Mouse (Mus musculus) ES-E14 (cell line): Measurements from ENCODE around the gene Nav2.

ENCODE experiments used
- CHD2 ChIP-seq: IDR thresholded peaks from 2 replicates; pipeline ENCODE4 v1.6.1; 2014; ENCODE audit warnings: mild to moderate bottlenecking, low read depth, low read length, inconsistent platforms
- HCFC1 ChIP-seq: IDR thresholded peaks from 2 replicates; pipeline ENCODE4 v1.6.1; 2012; ENCODE audit warnings: low read length, inconsistent platforms, borderline replicate concordance; ENCODE audit not compliant: insufficient read depth
- MAFK ChIP-seq: IDR thresholded peaks from 2 replicates; pipeline ENCODE4 v1.6.1; 2014; ENCODE audit warnings: mild to moderate bottlenecking, low read depth, low read length, inconsistent platforms; ENCODE audit not compliant: insufficient read depth
- ZC3H11A ChIP-seq: IDR thresholded peaks from 2 replicates; pipeline ENCODE4 v1.6.1; 2012; ENCODE audit warnings: low read depth, mild to moderate bottlenecking, inconsistent platforms, low read length, borderline replicate concordance
- ZNF384 ChIP-seq: IDR thresholded peaks from 2 replicates; pipeline ENCODE4 v1.6.1; 2012; ENCODE audit warnings: low read depth, low read length, inconsistent platforms

GRCm38 (mm10) chr7:49041334-49042070 is 133.0 kb downstream of the Nav2 start:
- TF ChIP-seq ZNF384 (no peak), ZC3H11A (no peak), CHD2 (no peak), HCFC1 (no peak), MAFK (no peak)
